Mouse (Mus musculus) lung, postnatal 0 days (tissue): ENCODE measurements at regions not wholly inside any gene's neighbourhood (a gene's known extent, or its start where the extent isn't known, plus 50 kb on each side); places are given as distances from the start of the nearest gene placed in this dataset.

Experiments
- CTCF ChIP-seq: IDR thresholded peaks from 2 replicates; pipeline ENCODE4 v1.5.1; 2016; ENCODE audit warnings: antibody characterized with exemption, mild to moderate bottlenecking
- EP300 ChIP-seq: IDR thresholded peaks from 2 replicates; pipeline ENCODE4 v1.6.1; 2016; ENCODE audit warnings: antibody characterized with exemption, mild to moderate bottlenecking, control low read depth

GRCm38 (mm10) chr9:41860681-41861080, 263.4 kb downstream of the Sorl1 start:
- no peak for TF ChIP-seq CTCF
- no peak for TF ChIP-seq EP300
